Mouse (Mus musculus) ES-E14 (cell line): ENCODE data around the gene Rdh19.

Experiments used
- MAFK ChIP-seq: IDR thresholded peaks from 2 replicates; pipeline ENCODE4 v1.6.1; 2014; ENCODE audit warnings: mild to moderate bottlenecking, low read depth, low read length, inconsistent platforms; ENCODE audit not compliant: insufficient read depth
- ZC3H11A ChIP-seq: IDR thresholded peaks from 2 replicates; pipeline ENCODE4 v1.6.1; 2012; ENCODE audit warnings: low read depth, mild to moderate bottlenecking, inconsistent platforms, low read length, borderline replicate concordance
- ZNF384 ChIP-seq: IDR thresholded peaks from 2 replicates; pipeline ENCODE4 v1.6.1; 2012; ENCODE audit warnings: low read depth, low read length, inconsistent platforms

DNA sequence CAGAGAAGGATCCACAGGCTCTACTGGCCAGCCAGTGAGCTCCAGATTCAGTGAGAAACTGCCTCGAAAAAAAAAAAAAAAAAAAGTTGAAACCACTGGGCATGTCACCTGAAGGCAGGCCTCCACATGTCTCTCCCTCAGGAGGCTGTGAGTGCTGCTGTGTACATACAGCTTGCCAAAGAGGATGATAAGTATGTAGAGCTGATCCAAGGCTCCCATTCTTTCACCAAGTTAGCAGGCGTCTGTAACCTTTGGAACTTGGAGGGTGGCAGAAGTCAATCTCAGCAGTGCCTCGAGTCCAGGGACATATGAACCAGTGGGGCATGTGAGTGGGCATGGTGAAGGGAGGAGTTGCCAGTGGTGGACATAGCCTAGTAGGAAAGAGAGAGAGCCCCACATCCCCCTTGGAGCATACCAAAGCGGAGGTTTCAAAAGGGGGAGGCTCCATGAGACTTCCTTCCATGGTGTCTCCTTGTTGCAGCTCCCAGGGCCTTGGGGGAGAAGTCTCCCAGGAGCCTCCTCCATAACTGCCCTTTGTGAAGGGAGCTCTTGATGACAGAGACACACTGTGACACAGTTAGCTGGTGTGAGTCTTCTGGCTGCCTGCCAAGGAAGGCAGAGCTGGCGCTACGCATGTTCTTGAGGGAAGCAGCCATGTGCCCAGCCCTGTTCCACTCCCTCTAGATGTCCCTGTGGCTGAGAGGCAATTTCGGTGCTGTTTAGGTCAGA is 55.2 kb downstream of the Rdh19 start:
- TF ChIP-seq MAFK (no peak), ZNF384 (no peak), ZC3H11A (no peak)
